Comparison of ENCODE assay signal across 9 mouse cellular contexts in genomic region chr1:119388664-119389396, GRCm38 (mm10). TPM values are rescaled to one million over a fixed set of nuclear protein-coding genes. Genes with fewer than 3 reads are reported as not detected.
DNase-seq lines count a peak whose midpoint lies in the region; ATAC-seq lines count a peak whose summit lies in the region.
"Had no signal": no experiment of that assay in that cellular context is flagged by ENCODE, and none has a peak within 500 bp of the region (broad histone marks: within the 10 kb centered on the region; RNA-seq: fewer than 3 reads in every experiment).

No protein-coding gene starts in this region.

- H3K36me3 ChIP-seq in heart, embryonic 14.5 days (ENCODE audit: control insufficient read depth, insufficient read depth, low read length) = no peaks in the 10 kb centered on the region
- no peaks in the 10 kb centered on the region for H3K36me3 ChIP-seq in hindbrain, embryonic 14.5 days (replicated peaks; ENCODE audit: control insufficient read depth, insufficient read depth)

- no peaks in the 10 kb centered on the region for H3K9me3 ChIP-seq in heart, embryonic 14.5 days (ENCODE audit: control insufficient read depth, low read length)
- no peaks in the 10 kb centered on the region for H3K9me3 ChIP-seq in hindbrain, embryonic 14.5 days (ENCODE audit: control insufficient read depth, low read length)

- no peak overlapping the region; the same call in 1 of the 2 replicates for H3K9ac ChIP-seq in heart, embryonic 14.5 days (ENCODE audit: low read length)
- H3K9ac ChIP-seq in hindbrain, embryonic 14.5 days = peak overlapping the region; percentile 43; the same call in 1 of the 2 replicates

- no peak for ATAC-seq in heart, embryonic 14.5 days (ENCODE audit: insufficient number of reproducible peaks, insufficient read depth, low FRiP score, low read depth)
- peak; percentile 90 for ATAC-seq in hindbrain, embryonic 14.5 days (ENCODE audit: low FRiP score)

- no peak for DNase-seq in heart, adult 9 months (ENCODE audit: low spot score in 2 of 2)
- peak; percentile 72 for DNase-seq in brain, embryonic 18.5 days (ENCODE audit: low read depth, low spot score)
- DNase-seq in hindbrain, embryonic 14.5 days (ENCODE audit: low spot score) = peak; percentile 82
- peak; percentile 83 for DNase-seq in mesoderm, embryonic 11.5 days (ENCODE audit: low read depth, low spot score)
- DNase-seq in testis, postnatal 10 days (ENCODE audit: low spot score) = peak; percentile 91
- no peak for DNase-seq in gastrocnemius, postnatal 36 days
- DNase-seq in thymus, postnatal 10 days (ENCODE audit: low spot score in 2 of 2) = no peak

- H3K27me3 ChIP-seq in heart, embryonic 14.5 days (ENCODE audit: control insufficient read depth, insufficient read depth, low read length) = no peaks in the 10 kb centered on the region
- no peaks in the 10 kb centered on the region for H3K27me3 ChIP-seq in hindbrain, embryonic 14.5 days (ENCODE audit: control insufficient read depth, insufficient read depth, low read length)

- H3K4me3 ChIP-seq in heart, embryonic 14.5 days (ENCODE audit: control insufficient read depth in 1 of 2, insufficient read depth in 1 of 2, low read depth in 1 of 2, low read length in 2 of 2) = no peak overlapping the region
- no peak overlapping the region for H3K4me3 ChIP-seq in hindbrain, embryonic 14.5 days (replicated peaks; ENCODE audit: low read length)

- intact Hi-C loops in gastrocnemius, postnatal 36 days (cut with DNase I) = no loop called here

- H3K27ac ChIP-seq in heart, embryonic 14.5 days (replicated peaks in 1 of 2; ENCODE audit: control insufficient read depth in 1 of 2, insufficient read depth in 1 of 2, low read depth in 2 of 2, low read length in 2 of 2) = no peak overlapping the region
- H3K27ac ChIP-seq in hindbrain, embryonic 14.5 days = peak overlapping the region; percentile 23; the same call in 1 of the 2 replicates

- H3K4me1 ChIP-seq in heart, embryonic 14.5 days (ENCODE audit: control insufficient read depth in 2 of 2, insufficient read depth in 2 of 2, low read length in 2 of 2) = peaks cover 32 to 34% of the 10 kb centered on the region in 2 experiments
- H3K4me1 ChIP-seq in hindbrain, embryonic 14.5 days (replicated peaks; ENCODE audit: control insufficient read depth, insufficient read depth, low read length) = peaks cover 14% of the 10 kb centered on the region

- WGBS in heart, embryonic 14.5 days = 7% methylated on average over 19 of the region's 19 CpGs
- 1% methylated on average over 19 of the region's 19 CpGs for WGBS in hindbrain, embryonic 14.5 days

- peak overlapping the region; percentile 23 for H3K4me2 ChIP-seq in heart, embryonic 14.5 days (ENCODE audit: low read length)
- peak overlapping the region; percentile 45 for H3K4me2 ChIP-seq in hindbrain, embryonic 14.5 days (replicated peaks)

RNA-seq across cellular contexts. Expression of gene Inhbb, which starts 33.2 kb away (rescaled TPM):
- polyA plus RNA-seq in heart, embryonic 14.5 days (2014; fragmentation: Nextera tagmentation; extraction: Ambion mirVana) = 0.39 and 0.47 TPM in 2 replicates
- polyA plus RNA-seq in hindbrain, embryonic 14.5 days (2014; fragmentation: Nextera tagmentation; extraction: Ambion mirVana) = 1.8 and 2.7 TPM in 2 replicates
- total RNA-seq in gastrocnemius, postnatal 36 days (2021) = under 1 TPM; 0.33 to 0.67 TPM
- total RNA-seq: MEL had no signal

Comparison
In these comparisons a context has a peak if more than half of its experiments do, and no peak if none do; other contexts are left out.
1. DNase-seq: peak in brain, embryonic 18.5 days (single experiment), hindbrain, embryonic 14.5 days (single experiment), mesoderm, embryonic 11.5 days (single experiment) and testis, postnatal 10 days (single experiment); none in heart, adult 9 months (0 of 2), gastrocnemius, postnatal 36 days (0 of 2) and thymus, postnatal 10 days (0 of 2).